Mouse (Mus musculus): ENCODE results near the gene Folr2.

DNA sequence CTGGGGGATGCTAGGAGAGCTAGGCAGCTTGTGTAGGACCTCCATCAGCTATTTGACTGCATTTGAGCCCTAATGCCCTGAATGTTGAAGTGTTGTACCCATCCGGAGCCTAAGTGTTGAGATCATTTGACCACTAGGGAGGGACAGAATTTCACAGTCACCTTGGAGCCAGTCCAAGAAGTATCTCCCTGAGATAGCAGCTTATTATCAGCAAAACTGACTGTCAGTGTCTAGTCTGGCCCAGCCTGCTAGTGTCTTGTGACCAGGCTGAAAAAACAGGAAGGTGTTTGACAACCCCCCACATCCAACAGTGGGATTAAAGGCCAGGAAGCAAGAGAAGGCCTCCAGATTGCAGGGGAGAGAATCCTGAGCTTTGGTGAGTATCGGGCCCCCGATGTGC lies 14.3 kb upstream of the Folr2 start:
- TF ChIP-seq POLR2A (IDR thresholded peaks at IDR 0.05; ENCODE audit: extremely low read depth, insufficient read depth, low read length), result no peak
- no peak for TF ChIP-seq CTCF (IDR thresholded peaks at IDR 0.05; ENCODE audit: extremely low read depth, insufficient read depth, low read length)

Data from cortical plate, adult 2 months (tissue).